Mouse (Mus musculus) heart, embryonic 11.5 days (tissue): ENCODE measurements around the gene C2cd4c. TPM values are rescaled to one million over a fixed set of nuclear protein-coding genes. Genes with fewer than 3 reads are reported as not detected.

Experiments used
- ATAC-seq: fragments of 200-750 bp; cut with Nextera tagmentation; replicated peaks from 2 replicates; pipeline ENCODE4 v1.8.0; 2017; ENCODE audit warnings: moderate library complexity; ENCODE audit not compliant: insufficient number of reproducible peaks, low FRiP score, low TSS enrichment
- H3K27ac ChIP-seq: fragments of 300-500 bp; sonication (generic); 2 replicates; pipeline ENCODE4 v1.5.1; 2014; ENCODE audit warnings: mild to moderate bottlenecking, low read depth, low read length
- H3K27me3 ChIP-seq: fragments of 300-500 bp; sonication (generic); 2 replicates; pipeline ENCODE4 v1.6.1; 2014; ENCODE audit warnings: mild to moderate bottlenecking, low read length, mixed read lengths; ENCODE audit not compliant: control insufficient read depth, insufficient read depth
- H3K36me3 ChIP-seq: fragments of 300-500 bp; sonication (generic); 2 replicates; pipeline ENCODE4 v1.6.1; 2014; ENCODE audit warnings: mild to moderate bottlenecking, low read length, moderate library complexity, mixed read lengths; ENCODE audit not compliant: control insufficient read depth, insufficient read depth
- H3K4me1 ChIP-seq: fragments of 300-500 bp; sonication (generic); 2 replicates; pipeline ENCODE4 v1.6.1; 2014; ENCODE audit warnings: low read length; ENCODE audit not compliant: control insufficient read depth, insufficient read depth
- H3K4me2 ChIP-seq: fragments of 300-500 bp; sonication (generic); 2 replicates; pipeline ENCODE4 v1.6.1; 2014; ENCODE audit warnings: mild to moderate bottlenecking, moderate library complexity
- H3K4me3 ChIP-seq: fragments of 300-500 bp; sonication (generic); 2 replicates; pipeline ENCODE4 v1.5.1; 2014; ENCODE audit warnings: low read depth, low read length
- H3K9ac ChIP-seq: fragments of 300-500 bp; sonication (generic); 2 replicates; pipeline ENCODE4 v1.6.1; 2014; ENCODE audit warnings: mild to moderate bottlenecking, low read depth, low read length, moderate library complexity
- H3K9me3 ChIP-seq: fragments of 300-500 bp; sonication (generic); replicated peaks from 2 replicates; pipeline ENCODE4 v1.6.1; 2016; ENCODE audit warnings: low read length; ENCODE audit not compliant: control insufficient read depth
- WGBS: fragments of 180-500 bp; shearing (Covaris S2); extraction: QIAGEN DNeasy Blood & Tissue Kit; methylation state at CpG from one replicate; pipeline ENCODE4 v1.1.7; 2014; ENCODE audit not compliant: insufficient replicate concordance; 5-methylcytosine and 5-hydroxymethylcytosine counted together
- polyA plus RNA-seq: library from polyadenylated mRNA; unstranded; fragments of >200 nt; fragmentation: Nextera tagmentation; extraction: Ambion mirVana; gene quantifications from 2 replicates; pipeline ENCODE4 v1.2.1, GENCODE M21; 2014

C2cd4c gene
- polyA plus RNA-seq, 1 experiment from 2014 or later = not detected

DNA sequence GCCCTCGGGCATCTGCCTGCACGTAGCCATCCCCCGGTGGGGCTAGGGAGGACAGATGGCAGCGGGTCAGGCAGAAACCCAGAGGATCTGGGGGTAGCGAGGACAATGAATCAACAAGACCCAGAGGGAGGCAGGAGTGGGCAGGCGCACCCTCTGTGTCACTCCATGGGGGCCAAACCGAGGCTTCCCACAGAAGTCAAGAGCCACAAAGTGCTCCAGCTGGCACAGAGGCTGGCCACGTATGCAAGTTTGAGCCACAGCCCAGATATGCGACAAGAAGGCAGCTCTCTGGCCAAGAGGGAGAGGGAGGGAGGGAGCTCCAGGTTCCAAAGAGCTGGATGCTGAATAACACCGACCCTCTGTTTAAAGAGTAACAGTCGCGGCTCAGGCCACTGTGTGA is 10.1 kb upstream of the C2cd4c start:
- H3K4me3 ChIP-seq = no peak overlapping the region
- H3K4me2 ChIP-seq = no peak overlapping the region
- H3K27me3 ChIP-seq = 0 out of 2 replicates have a peak, but pooled peaks cover 2% of the 10 kb centered on the region
- H3K9ac ChIP-seq = no peak overlapping the region
- no peak for ATAC-seq
- no peaks in the 10 kb centered on the region for H3K9me3 ChIP-seq
- no peak overlapping the region for H3K27ac ChIP-seq
- 71% methylated on average over 12 of the region's 12 CpGs for WGBS
- H3K36me3 ChIP-seq = no peaks in the 10 kb centered on the region
- no peaks in the 10 kb centered on the region for H3K4me1 ChIP-seq

DNA sequence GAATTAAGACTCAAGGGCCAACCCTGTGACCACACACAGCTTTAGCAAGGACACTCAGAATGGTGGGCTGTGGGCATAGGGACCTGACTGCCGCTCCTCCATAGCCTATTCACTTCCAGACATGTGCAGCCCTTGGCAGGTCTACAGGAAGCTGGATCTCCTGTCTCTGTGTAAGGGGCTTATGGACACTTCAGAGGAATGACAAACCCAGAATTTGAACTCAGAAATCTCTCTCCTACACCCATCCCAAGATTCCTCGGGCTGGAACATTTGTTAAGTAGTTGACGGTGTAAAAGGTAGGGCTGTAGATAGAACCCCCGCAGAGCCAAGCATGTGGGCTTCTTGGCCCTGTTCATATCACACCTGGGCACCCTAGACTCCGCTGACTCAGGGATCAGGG is 2.6 kb upstream of the C2cd4c start:
- 82% methylated on average over 5 of the region's 5 CpGs for WGBS
- Histone ChIP-seq H3K27me3 (peaks cover 30% of the 10 kb centered on the region), H3K4me2 (no peak overlapping the region), H3K9me3 (no peaks in the 10 kb centered on the region), H3K4me1 (peaks cover 15% of the 10 kb centered on the region), H3K4me3 (no peak overlapping the region), H3K9ac (no peak overlapping the region), H3K36me3 (no peaks in the 10 kb centered on the region), H3K27ac (no peak overlapping the region)
- no peak for ATAC-seq

- H3K36me3 ChIP-seq = no peaks in the 10 kb centered on the region
- peaks cover 15% of the 10 kb centered on the region for H3K4me1 ChIP-seq
- no peak overlapping the region for H3K27ac ChIP-seq
- 12% methylated on average over 8 of the region's 8 CpGs for WGBS
- H3K27me3 ChIP-seq = peaks cover 33% of the 10 kb centered on the region
- ATAC-seq = no peak
- no peak overlapping the region for H3K4me2 ChIP-seq
- no peaks in the 10 kb centered on the region for H3K9me3 ChIP-seq
- H3K4me3 ChIP-seq = no peak overlapping the region
- H3K9ac ChIP-seq = no peak overlapping the region
Measured at GRCm38 (mm10) chr10:79615860-79616259, 2.0 kb upstream of the C2cd4c start.

- Histone ChIP-seq H3K36me3 (no peaks in the 10 kb centered on the region), H3K4me1 (peaks cover 15% of the 10 kb centered on the region), H3K27ac (no peak overlapping the region), H3K4me2 (peak overlapping the region; percentile 97), H3K27me3 (peaks cover 42% of the 10 kb centered on the region), H3K4me3 (peak overlapping the region; percentile 49), H3K9me3 (no peaks in the 10 kb centered on the region), H3K9ac (no peak overlapping the region; the same call in 1 of the 2 replicates)
- WGBS = 82% methylated on average over 1 of the region's 1 CpGs
- ATAC-seq = no peak
Measured at GRCm38 (mm10) chr10:79614305-79614643, 449 bp upstream of the C2cd4c start.

DNA sequence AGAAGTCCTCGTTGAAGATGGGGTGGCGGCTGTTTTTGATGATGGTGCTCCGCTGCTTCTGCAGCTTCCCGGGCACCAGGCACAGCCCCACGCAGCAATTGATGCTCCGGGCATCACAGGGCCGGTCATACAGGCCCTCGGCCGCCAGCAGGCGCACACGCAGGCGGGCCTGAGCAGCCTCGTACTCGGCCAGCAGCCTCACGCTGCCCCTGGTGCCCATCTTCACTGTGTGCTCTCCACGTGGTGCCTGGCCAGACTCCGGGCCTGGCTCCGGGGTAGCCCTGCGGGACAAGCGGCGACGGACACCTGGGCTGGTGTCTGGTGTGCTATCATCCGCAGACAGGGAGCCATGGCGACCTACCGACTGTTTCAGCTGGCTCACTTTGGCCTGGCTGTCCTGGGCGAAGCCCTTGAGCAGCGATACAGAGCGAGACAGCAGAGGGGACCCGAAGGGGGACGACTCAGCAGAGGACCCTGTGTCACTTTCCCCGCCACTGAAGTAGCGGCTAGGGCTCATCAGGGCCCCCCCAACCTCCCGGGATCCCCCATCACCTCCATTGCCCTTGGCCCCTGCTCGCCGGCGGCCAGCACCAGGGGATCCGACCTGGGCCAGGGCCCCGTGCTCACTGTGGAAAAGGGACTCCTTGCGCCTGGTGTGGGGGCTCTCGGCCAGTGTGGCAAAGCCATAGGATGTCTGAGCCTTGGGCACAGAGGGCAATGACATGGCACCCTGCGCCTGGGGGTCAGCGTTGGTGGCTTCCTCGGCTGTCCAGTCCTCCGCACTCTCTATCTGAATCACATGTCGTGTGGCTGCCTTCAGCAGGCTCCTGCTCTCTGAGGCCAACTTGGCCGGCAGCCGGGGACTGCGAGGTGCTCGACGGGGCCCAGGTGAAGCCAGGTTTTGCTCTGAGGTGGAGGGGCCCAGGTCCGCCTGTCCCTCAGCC is 1.4 kb downstream of the C2cd4c start:
- Histone ChIP-seq H3K27ac (no peak overlapping the region), H3K4me3 (peak overlapping the region; percentile 20; the same call in 1 of the 2 replicates), H3K4me2 (peak overlapping the region; percentile 40), H3K9me3 (no peaks in the 10 kb centered on the region), H3K4me1 (peaks cover 15% of the 10 kb centered on the region), H3K36me3 (no peaks in the 10 kb centered on the region), H3K9ac (no peak overlapping the region), H3K27me3 (peaks cover 42% of the 10 kb centered on the region)
- 8% methylated on average over 51 of the region's 51 CpGs for WGBS
- no peak for ATAC-seq

DNA sequence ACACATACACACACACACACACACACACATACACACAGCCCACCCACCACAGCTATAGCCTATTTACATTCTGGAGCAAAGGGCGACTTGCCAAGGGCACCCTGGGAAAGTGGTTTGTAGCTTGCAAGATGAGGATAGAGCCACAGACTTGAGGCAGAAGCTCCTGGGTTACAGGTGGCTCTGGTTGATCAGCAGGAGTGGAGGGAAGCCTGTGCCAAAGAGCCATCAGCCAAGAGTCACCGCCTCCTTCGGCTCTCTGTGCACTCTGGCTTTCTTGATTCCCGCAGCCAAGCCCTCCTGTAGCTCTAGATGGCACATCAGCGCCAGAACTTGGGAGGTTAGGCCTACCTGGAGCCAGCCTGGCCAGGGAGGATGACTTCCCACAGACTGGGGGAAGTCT is 2.5 kb downstream of the C2cd4c start:
- Histone ChIP-seq H3K36me3 (no peaks in the 10 kb centered on the region), H3K27me3 (peaks cover 42% of the 10 kb centered on the region), H3K4me2 (no peak overlapping the region), H3K27ac (no peak overlapping the region), H3K4me1 (peaks cover 15% of the 10 kb centered on the region), H3K4me3 (no peak overlapping the region), H3K9ac (no peak overlapping the region), H3K9me3 (no peaks in the 10 kb centered on the region)
- 35% methylated on average over 5 of the region's 5 CpGs for WGBS
- ATAC-seq = no peak

GRCm38 (mm10) chr10:79609276-79609675 is 4.5 kb downstream of the C2cd4c start:
- no peaks in the 10 kb centered on the region; the same call in 1 of the 2 replicates for H3K9me3 ChIP-seq
- H3K4me1 ChIP-seq = peaks cover 15% of the 10 kb centered on the region
- no peak overlapping the region for H3K9ac ChIP-seq
- H3K27me3 ChIP-seq = peaks cover 41% of the 10 kb centered on the region
- WGBS = 76% methylated on average over 3 of the region's 3 CpGs
- no peak for ATAC-seq
- H3K4me3 ChIP-seq = no peak overlapping the region
- no peak overlapping the region for H3K4me2 ChIP-seq
- H3K36me3 ChIP-seq = no peaks in the 10 kb centered on the region
- H3K27ac ChIP-seq = no peak overlapping the region

- Histone ChIP-seq H3K27ac (no peak overlapping the region), H3K9me3 (no peaks in the 10 kb centered on the region; the same call in 1 of the 2 replicates), H3K4me1 (peaks cover 9% of the 10 kb centered on the region), H3K4me2 (no peak overlapping the region), H3K36me3 (no peaks in the 10 kb centered on the region), H3K27me3 (peaks cover 28% of the 10 kb centered on the region), H3K4me3 (no peak overlapping the region), H3K9ac (no peak overlapping the region)
- ATAC-seq = no peak
- WGBS = 38% methylated on average over 2 of the region's 2 CpGs
Measured at GRCm38 (mm10) chr10:79607892-79608291, 5.9 kb downstream of the C2cd4c start.

DNA sequence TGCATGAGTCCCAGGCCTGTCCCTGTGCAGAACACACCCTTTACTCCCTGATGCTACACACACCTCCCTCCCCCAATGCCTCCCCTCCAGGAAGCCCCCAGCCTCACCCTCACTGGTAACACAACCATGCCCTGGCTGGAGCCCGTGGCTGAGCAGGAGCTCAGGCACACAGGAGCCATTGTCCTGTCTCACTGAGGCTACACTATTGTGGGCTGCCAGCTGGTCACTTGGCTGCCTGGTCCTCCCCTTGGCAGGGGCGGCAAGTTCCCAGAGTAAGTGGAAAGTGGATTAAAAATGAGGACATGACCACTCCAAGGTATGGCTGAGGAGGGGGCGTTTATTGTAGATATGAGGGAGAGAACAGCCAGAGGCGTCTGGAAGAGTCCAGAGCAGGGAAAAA is 7.3 kb downstream of the C2cd4c start:
- ATAC-seq = no peak
- H3K4me3 ChIP-seq = no peak overlapping the region
- no peaks in the 10 kb centered on the region for H3K36me3 ChIP-seq
- H3K9ac ChIP-seq = no peak overlapping the region
- H3K4me2 ChIP-seq = no peak overlapping the region
- no peak overlapping the region for H3K27ac ChIP-seq
- no peaks in the 10 kb centered on the region; the same call in 1 of the 2 replicates for H3K9me3 ChIP-seq
- WGBS = 53% methylated on average over 4 of the region's 4 CpGs
- H3K4me1 ChIP-seq = no peaks in the 10 kb centered on the region
- peaks cover 14% of the 10 kb centered on the region for H3K27me3 ChIP-seq
